Mouse (Mus musculus) testis, postnatal 10 days (tissue): ENCODE measurements at regions not wholly inside any gene's neighbourhood (a gene's known extent, or its start where the extent isn't known, plus 50 kb on each side); places are given as distances from the start of the nearest gene placed in this dataset.
A peak's percentile ranks its signal among the peaks of the same experiment; 100 is the strongest.

Source experiments
- DNase-seq: peaks from one replicate; pipeline ENCODE4 v3.0.0; 2021; ENCODE audit warnings: low spot score

- no peak for DNase-seq
Measured at GRCm38 (mm10) chr15:58718282-58718681, 170.8 kb upstream of the Gm49356 start.

DNA sequence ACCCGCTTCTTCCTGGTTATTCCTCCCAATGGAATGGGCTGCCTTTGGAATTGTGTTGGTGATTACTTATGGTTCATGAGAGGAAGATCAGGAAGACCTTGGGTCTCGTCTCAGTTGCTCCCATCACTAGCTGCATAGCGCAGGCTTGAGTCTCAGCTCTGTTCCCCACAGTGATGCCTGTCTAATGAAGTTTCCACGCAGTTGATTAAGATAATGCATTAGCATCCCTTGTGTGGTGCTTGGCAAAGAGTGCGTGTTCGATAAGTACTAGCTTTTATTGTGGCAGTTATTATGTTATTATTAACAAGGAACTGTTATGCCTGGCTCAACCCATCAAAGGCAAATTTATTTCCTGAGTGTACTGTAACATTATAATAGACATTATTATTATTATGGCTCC lies 169.7 kb upstream of the Gm49356 start:
- no peak for DNase-seq

- DNase-seq, result no peak
Measured at GRCm38 (mm10) chr15:58727041-58727440, 162.1 kb upstream of the Gm49356 start.

DNA sequence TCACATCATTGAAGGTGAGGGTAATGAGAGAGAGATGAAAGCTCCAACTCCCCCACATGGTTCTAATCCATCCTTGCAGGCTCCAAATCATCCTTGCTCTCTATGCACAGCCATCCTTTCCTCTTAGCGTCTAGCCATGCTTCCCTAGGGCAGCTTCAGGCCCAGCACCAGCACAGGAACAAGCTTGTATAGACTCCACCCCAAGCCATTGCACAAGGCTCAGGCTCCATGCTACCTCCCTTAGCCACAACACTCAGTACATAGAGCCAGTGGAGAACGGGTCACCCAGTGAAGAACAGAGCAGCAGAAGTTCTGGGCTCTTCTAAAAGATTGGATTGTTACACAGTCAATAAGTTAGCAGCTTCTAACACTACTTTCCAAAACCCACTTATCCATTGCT lies 160.8 kb upstream of the Gm49356 start:
- no peak for DNase-seq

- DNase-seq, result no peak
Measured at GRCm38 (mm10) chr15:58730861-58731260, 158.2 kb upstream of the Gm49356 start.

GRCm38 (mm10) chr15:58731346-58731745 lies 157.8 kb upstream of the Gm49356 start:
- DNase-seq, result no peak

GRCm38 (mm10) chr15:58731952-58732642 lies 157.0 kb upstream of the Gm49356 start:
- DNase-seq, result peak; percentile 46
